Mouse (Mus musculus): ENCODE results near the gene Chmp3. TPM values are rescaled to one million over a fixed set of nuclear protein-coding genes. Genes with fewer than 3 reads are reported as not detected.

Gene Chmp3
- polyA plus RNA-seq, 1 experiment from 2014 or later = 53.6 TPM

- Histone ChIP-seq H3K27ac (replicated peaks; ENCODE audit: low read depth, low read length) (peak overlapping the region; percentile 92), H3K4me1 (ENCODE audit: control insufficient read depth, insufficient read depth, low read length) (no peaks in the 10 kb centered on the region), H3K4me2 (ENCODE audit: low read depth, low read length) (peak overlapping the region; percentile 70), H3K27me3 (ENCODE audit: control insufficient read depth, insufficient read depth, low read length) (no peaks in the 10 kb centered on the region), H3K36me3 (replicated peaks; ENCODE audit: control insufficient read depth, insufficient read depth, low read depth, low read length) (no peaks in the 10 kb centered on the region), H3K9me3 (replicated peaks; ENCODE audit: control insufficient read depth, low read length) (no peaks in the 10 kb centered on the region), H3K9ac (replicated peaks; ENCODE audit: low read length) (peak overlapping the region; percentile 88), H3K4me3 (ENCODE audit: low read depth, low read length) (peak overlapping the region; percentile 69)
- WGBS = 3% methylated on average over 38 of the region's 42 CpGs
- DNase-seq (ENCODE audit: low spot score) = peak; percentile 34
- ATAC-seq (replicated peaks; ENCODE audit: insufficient number of reproducible peaks, low FRiP score, low TSS enrichment, low read depth) = no peak; the same call in 1 of the 2 replicates
These were observed 88.3 kb downstream of the Chmp3 start for GRCm38 (mm10) chr6:71631706-71632461.

Other genes starting within 250 kb of the Chmp3 start
- 0.63 and 1.6 TPM in 2 replicates for gene Smyd1, start 221.6 kb upstream of the Chmp3 start, polyA plus RNA-seq (2014; fragmentation: Nextera tagmentation; extraction: Ambion mirVana)
- gene Cd8b1, start 221.0 kb upstream of the Chmp3 start, polyA plus RNA-seq (2014; fragmentation: Nextera tagmentation; extraction: Ambion mirVana) = not detected in 2 replicates
- gene Cd8a, start 170.4 kb upstream of the Chmp3 start, polyA plus RNA-seq (2014; fragmentation: Nextera tagmentation; extraction: Ambion mirVana) = not detected in 2 replicates
- gene Rmnd5a, start 103.2 kb upstream of the Chmp3 start, polyA plus RNA-seq (2014; fragmentation: Nextera tagmentation; extraction: Ambion mirVana) = 9.8 and 11.2 TPM in 2 replicates
- 17.3 and 19.1 TPM in 2 replicates for gene Rnf103, start 49.9 kb upstream of the Chmp3 start, polyA plus RNA-seq (2014; fragmentation: Nextera tagmentation; extraction: Ambion mirVana)
- gene Kdm3a, start 89.2 kb downstream of the Chmp3 start, polyA plus RNA-seq (2014; fragmentation: Nextera tagmentation; extraction: Ambion mirVana) = 48.8 and 57.9 TPM in 2 replicates
- 25.1 and 27.8 TPM in 2 replicates for gene Reep1, start 163.8 kb downstream of the Chmp3 start, polyA plus RNA-seq (2014; fragmentation: Nextera tagmentation; extraction: Ambion mirVana)